Mouse (Mus musculus): Measurements from ENCODE around the gene Nlgn3.

DNA sequence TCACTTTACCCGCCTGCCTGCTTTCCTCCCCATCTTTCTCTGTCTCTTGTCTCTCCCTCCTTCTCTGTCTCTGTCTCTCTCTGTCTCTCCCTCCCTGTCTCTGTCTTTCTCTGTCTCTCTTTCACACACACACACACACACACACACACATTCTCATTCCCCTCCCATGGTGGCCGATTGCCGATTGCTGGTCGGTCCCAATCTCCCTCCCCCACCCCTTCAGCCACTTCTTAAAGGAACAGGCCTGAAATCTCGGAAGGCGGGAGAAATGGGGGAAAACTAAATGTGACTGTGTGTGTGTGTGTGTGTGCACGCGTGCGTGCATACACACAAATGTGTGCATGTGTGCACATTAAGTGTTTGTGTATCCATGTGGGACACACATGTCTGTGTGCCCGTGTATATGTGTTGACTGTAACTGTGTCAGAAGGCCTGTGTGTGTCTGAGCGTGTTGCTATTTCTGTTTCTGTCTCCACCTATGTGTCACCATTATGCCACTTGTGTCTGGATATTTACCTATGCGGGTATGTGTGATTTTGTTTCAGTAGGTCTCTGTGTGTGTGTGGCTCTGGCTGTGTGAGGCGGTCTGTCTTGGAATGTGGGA is 1.6 kb downstream of the Nlgn3 start:
- TF ChIP-seq FLI1 (IDR thresholded peaks at IDR 0.05; ENCODE audit: low read length) (no peak), GATA1 (IDR thresholded peaks at IDR 0.05; ENCODE audit: borderline replicate concordance, low read length) (no peak)

All from megakaryocyte, embryonic 14.5 days (primary cell).